Mouse (Mus musculus): ENCODE data around the gene Zmiz2. TPM values are rescaled to one million over a fixed set of nuclear protein-coding genes. Genes with fewer than 3 reads are reported as not detected.

The Zmiz2 gene
- polyA plus RNA-seq, 1 experiment from 2014 or later, result 8.2 TPM

GRCm38 (mm10) chr11:6430186-6430585 is 41.3 kb downstream of the Zmiz2 start:
- no peaks in the 10 kb centered on the region for H3K4me1 ChIP-seq (ENCODE audit: control insufficient read depth in 2 of 2, insufficient read depth in 2 of 2, low read length in 2 of 2)
- 96% methylated on average over 7 of the region's 7 CpGs for WGBS
- H3K27ac ChIP-seq (replicated peaks in 1 of 2; ENCODE audit: control insufficient read depth in 1 of 2, insufficient read depth in 1 of 2, low read depth in 2 of 2, low read length in 2 of 2), result no peak overlapping the region
- no peaks in the 10 kb centered on the region for H3K27me3 ChIP-seq (ENCODE audit: control insufficient read depth, insufficient read depth, low read length)
- H3K36me3 ChIP-seq (ENCODE audit: control insufficient read depth, insufficient read depth, low read length), result peaks cover 98% of the 10 kb centered on the region
- H3K4me3 ChIP-seq (ENCODE audit: control insufficient read depth in 1 of 2, insufficient read depth in 1 of 2, low read depth in 1 of 2, low read length in 2 of 2), result no peak overlapping the region
- no peak overlapping the region for H3K9ac ChIP-seq (ENCODE audit: low read length)
- H3K4me2 ChIP-seq (ENCODE audit: low read length), result no peak overlapping the region
- no peak for ATAC-seq (ENCODE audit: insufficient number of reproducible peaks, insufficient read depth, low FRiP score, low read depth)
- H3K9me3 ChIP-seq (ENCODE audit: control insufficient read depth, low read length), result no peaks in the 10 kb centered on the region

GRCm38 (mm10) chr11:6436442-6436841 is 47.6 kb downstream of the Zmiz2 start:
- Histone ChIP-seq H3K9ac (ENCODE audit: low read length) (no peak overlapping the region), H3K4me1 (ENCODE audit: control insufficient read depth in 2 of 2, insufficient read depth in 2 of 2, low read length in 2 of 2) (no peaks in the 10 kb centered on the region), H3K4me3 (ENCODE audit: control insufficient read depth in 1 of 2, insufficient read depth in 1 of 2, low read depth in 1 of 2, low read length in 2 of 2) (no peak overlapping the region), H3K27me3 (ENCODE audit: control insufficient read depth, insufficient read depth, low read length) (no peaks in the 10 kb centered on the region), H3K27ac (replicated peaks in 1 of 2; ENCODE audit: control insufficient read depth in 1 of 2, insufficient read depth in 1 of 2, low read depth in 2 of 2, low read length in 2 of 2) (no peak overlapping the region), H3K9me3 (ENCODE audit: control insufficient read depth, low read length) (no peaks in the 10 kb centered on the region), H3K4me2 (ENCODE audit: low read length) (no peak overlapping the region), H3K36me3 (ENCODE audit: control insufficient read depth, insufficient read depth, low read length) (peaks cover 78% of the 10 kb centered on the region)
- WGBS, result 73% methylated on average over 8 of the region's 8 CpGs
- ATAC-seq (ENCODE audit: insufficient number of reproducible peaks, insufficient read depth, low FRiP score, low read depth), result no peak

GRCm38 (mm10) chr11:6437667-6438066 is 48.8 kb downstream of the Zmiz2 start:
- 94% methylated on average over 2 of the region's 2 CpGs for WGBS
- Histone ChIP-seq H3K9ac (ENCODE audit: low read length) (no peak overlapping the region), H3K4me3 (ENCODE audit: control insufficient read depth in 1 of 2, insufficient read depth in 1 of 2, low read depth in 1 of 2, low read length in 2 of 2) (no peak overlapping the region), H3K4me1 (ENCODE audit: control insufficient read depth in 2 of 2, insufficient read depth in 2 of 2, low read length in 2 of 2) (no peaks in the 10 kb centered on the region), H3K27me3 (ENCODE audit: control insufficient read depth, insufficient read depth, low read length) (no peaks in the 10 kb centered on the region), H3K9me3 (ENCODE audit: control insufficient read depth, low read length) (no peaks in the 10 kb centered on the region), H3K36me3 (ENCODE audit: control insufficient read depth, insufficient read depth, low read length) (peaks cover 67% of the 10 kb centered on the region), H3K27ac (replicated peaks in 1 of 2; ENCODE audit: control insufficient read depth in 1 of 2, insufficient read depth in 1 of 2, low read depth in 2 of 2, low read length in 2 of 2) (no peak overlapping the region), H3K4me2 (ENCODE audit: low read length) (no peak overlapping the region)
- ATAC-seq (ENCODE audit: insufficient number of reproducible peaks, insufficient read depth, low FRiP score, low read depth), result no peak

GRCm38 (mm10) chr11:6440171-6440570 is 51.3 kb downstream of the Zmiz2 start:
- Histone ChIP-seq H3K4me3 (ENCODE audit: control insufficient read depth in 1 of 2, insufficient read depth in 1 of 2, low read depth in 1 of 2, low read length in 2 of 2) (no peak overlapping the region), H3K27ac (replicated peaks in 1 of 2; ENCODE audit: control insufficient read depth in 1 of 2, insufficient read depth in 1 of 2, low read depth in 2 of 2, low read length in 2 of 2) (no peak overlapping the region), H3K9ac (ENCODE audit: low read length) (no peak overlapping the region), H3K4me1 (ENCODE audit: control insufficient read depth in 2 of 2, insufficient read depth in 2 of 2, low read length in 2 of 2) (peaks cover 2 to 6% of the 10 kb centered on the region in 2 experiments; a peak in 2 of 4 replicates), H3K9me3 (ENCODE audit: control insufficient read depth, low read length) (no peaks in the 10 kb centered on the region), H3K36me3 (ENCODE audit: control insufficient read depth, insufficient read depth, low read length) (peaks cover 42% of the 10 kb centered on the region), H3K27me3 (ENCODE audit: control insufficient read depth, insufficient read depth, low read length) (no peaks in the 10 kb centered on the region), H3K4me2 (ENCODE audit: low read length) (no peak overlapping the region)
- no peak for ATAC-seq (ENCODE audit: insufficient number of reproducible peaks, insufficient read depth, low FRiP score, low read depth)
- 98% methylated on average over 4 of the region's 4 CpGs for WGBS

- no peaks in the 10 kb centered on the region for H3K27me3 ChIP-seq (ENCODE audit: control insufficient read depth, insufficient read depth, low read length)
- H3K9me3 ChIP-seq (ENCODE audit: control insufficient read depth, low read length), result no peaks in the 10 kb centered on the region
- H3K27ac ChIP-seq (replicated peaks in 1 of 2; ENCODE audit: control insufficient read depth in 1 of 2, insufficient read depth in 1 of 2, low read depth in 2 of 2, low read length in 2 of 2), result no peak overlapping the region
- ATAC-seq (ENCODE audit: insufficient number of reproducible peaks, insufficient read depth, low FRiP score, low read depth), result no peak
- H3K4me1 ChIP-seq (ENCODE audit: control insufficient read depth in 2 of 2, insufficient read depth in 2 of 2, low read length in 2 of 2), result peaks cover 2 to 7% of the 10 kb centered on the region in 2 experiments; a peak in 2 of 4 replicates
- H3K4me2 ChIP-seq (ENCODE audit: low read length), result peak overlapping the region; percentile 79
- WGBS, result 96% methylated on average over 4 of the region's 4 CpGs
- no peak overlapping the region for H3K9ac ChIP-seq (ENCODE audit: low read length)
- H3K36me3 ChIP-seq (ENCODE audit: control insufficient read depth, insufficient read depth, low read length), result peaks cover 21% of the 10 kb centered on the region
- H3K4me3 ChIP-seq (ENCODE audit: control insufficient read depth in 1 of 2, insufficient read depth in 1 of 2, low read depth in 1 of 2, low read length in 2 of 2), result no peak overlapping the region
These were observed 53.7 kb downstream of the Zmiz2 start for GRCm38 (mm10) chr11:6442566-6442965.

GRCm38 (mm10) chr11:6443102-6443501 is 54.2 kb downstream of the Zmiz2 start:
- Histone ChIP-seq H3K4me1 (ENCODE audit: control insufficient read depth in 2 of 2, insufficient read depth in 2 of 2, low read length in 2 of 2) (peaks cover 2 to 11% of the 10 kb centered on the region in 2 experiments; a peak in 2 of 4 replicates), H3K27me3 (ENCODE audit: control insufficient read depth, insufficient read depth, low read length) (no peaks in the 10 kb centered on the region), H3K9me3 (ENCODE audit: control insufficient read depth, low read length) (no peaks in the 10 kb centered on the region), H3K27ac (replicated peaks in 1 of 2; ENCODE audit: control insufficient read depth in 1 of 2, insufficient read depth in 1 of 2, low read depth in 2 of 2, low read length in 2 of 2) (peak overlapping the region; percentile 27 to 89; a peak in 3 of 4 replicates), H3K4me3 (ENCODE audit: control insufficient read depth in 1 of 2, insufficient read depth in 1 of 2, low read depth in 1 of 2, low read length in 2 of 2) (peak overlapping the region; percentile 75 to 92; a peak in 3 of 4 replicates), H3K36me3 (ENCODE audit: control insufficient read depth, insufficient read depth, low read length) (peaks cover 15% of the 10 kb centered on the region), H3K9ac (ENCODE audit: low read length) (peak overlapping the region; percentile 86), H3K4me2 (ENCODE audit: low read length) (peak overlapping the region; percentile 79)
- WGBS, result 40% methylated on average over 4 of the region's 4 CpGs
- ATAC-seq (ENCODE audit: insufficient number of reproducible peaks, insufficient read depth, low FRiP score, low read depth), result no peak

- Histone ChIP-seq H3K27ac (replicated peaks in 1 of 2; ENCODE audit: control insufficient read depth in 1 of 2, insufficient read depth in 1 of 2, low read depth in 2 of 2, low read length in 2 of 2) (peak overlapping the region; percentile 86 to 89), H3K9me3 (ENCODE audit: control insufficient read depth, low read length) (no peaks in the 10 kb centered on the region), H3K4me3 (ENCODE audit: control insufficient read depth in 1 of 2, insufficient read depth in 1 of 2, low read depth in 1 of 2, low read length in 2 of 2) (peak overlapping the region; percentile 75 to 92), H3K4me1 (ENCODE audit: control insufficient read depth in 2 of 2, insufficient read depth in 2 of 2, low read length in 2 of 2) (peaks cover 2 to 11% of the 10 kb centered on the region in 2 experiments; a peak in 2 of 4 replicates), H3K9ac (ENCODE audit: low read length) (peak overlapping the region; percentile 86), H3K4me2 (ENCODE audit: low read length) (peak overlapping the region; percentile 79), H3K27me3 (ENCODE audit: control insufficient read depth, insufficient read depth, low read length) (no peaks in the 10 kb centered on the region), H3K36me3 (ENCODE audit: control insufficient read depth, insufficient read depth, low read length) (peaks cover 9% of the 10 kb centered on the region)
- ATAC-seq (ENCODE audit: insufficient number of reproducible peaks, insufficient read depth, low FRiP score, low read depth), result no peak
- WGBS, result under 1% methylated on average over 10 of the region's 10 CpGs
These were observed 54.8 kb downstream of the Zmiz2 start for GRCm38 (mm10) chr11:6443727-6444076.

Data from heart, embryonic 14.5 days (tissue).